ENCODE assay signal across 13 mouse cellular contexts in genomic region chr3:88590246-88590645, GRCm38 (mm10). TPM values are rescaled to one million over a fixed set of nuclear protein-coding genes. Genes with fewer than 3 reads are reported as not detected.
DNase-seq lines count a peak whose midpoint lies in the region; ATAC-seq lines count a peak whose summit lies in the region.
"Had no signal": no experiment of that assay in that cellular context is flagged by ENCODE, and none has a peak within 500 bp of the region (broad histone marks: within the 10 kb centered on the region; RNA-seq: fewer than 3 reads in every experiment).

No protein-coding gene starts in this region.

- peak; percentile 46 for DNase-seq in embryo, embryonic 10 days (ENCODE audit: low spot score)
- DNase-seq in embryo, embryonic 11 days, result no peak
- no peak for DNase-seq in kidney, postnatal 14 days
- peak; percentile 36 for DNase-seq in NIH3T3 (ENCODE audit: low read depth)
- DNase-seq in spleen, postnatal 10 days (ENCODE audit: low spot score in 2 of 2), result no peak
- DNase-seq: cerebellum, postnatal 14 days; gastrocnemius, postnatal 10 days; layer of hippocampus, adult 9-11 months had no signal

- H3K4me2 ChIP-seq in kidney, embryonic 14.5 days (replicated peaks; ENCODE audit: low read depth, low read length), result no peak overlapping the region
- H3K4me2 ChIP-seq in limb, embryonic 12.5 days, result no peak overlapping the region

- no peak overlapping the region for H3K4me3 ChIP-seq in kidney, embryonic 14.5 days (ENCODE audit: low read length)
- no peak overlapping the region for H3K4me3 ChIP-seq in limb, embryonic 12.5 days (replicated peaks)

- ATAC-seq in kidney, embryonic 14.5 days (ENCODE audit: low FRiP score, low TSS enrichment), result peak; percentile 11; the same call in 1 of the 2 replicates
- ATAC-seq in limb, embryonic 12.5 days (ENCODE audit: insufficient number of reproducible peaks, insufficient read depth, low FRiP score, low TSS enrichment, low read depth), result no peak
- ATAC-seq in cerebellum, adult (ENCODE audit: insufficient number of reproducible peaks, low FRiP score, low TSS enrichment), result no peak
- ATAC-seq: intestine, postnatal 0 days had no signal

- H3K4me1 ChIP-seq in kidney, embryonic 14.5 days (ENCODE audit: control insufficient read depth, insufficient read depth, low read length), result peaks cover 13% of the 10 kb centered on the region
- H3K4me1 ChIP-seq in limb, embryonic 12.5 days (replicated peaks), result peaks cover 13% of the 10 kb centered on the region

- 15% methylated on average over 5 of the region's 5 CpGs for WGBS in kidney, embryonic 14.5 days
- WGBS in limb, embryonic 12.5 days, result 32% methylated on average over 5 of the region's 5 CpGs

- H3K27ac ChIP-seq in kidney, embryonic 14.5 days (ENCODE audit: low read depth, low read length), result peak overlapping the region; percentile 20; the same call in 1 of the 2 replicates
- peak overlapping the region; percentile 78 for H3K27ac ChIP-seq in limb, embryonic 12.5 days

- H3K27me3 ChIP-seq in kidney, embryonic 14.5 days (ENCODE audit: control insufficient read depth, insufficient read depth, low read length), result no peaks in the 10 kb centered on the region
- no peaks in the 10 kb centered on the region for H3K27me3 ChIP-seq in limb, embryonic 12.5 days

- no peak overlapping the region for H3K9ac ChIP-seq in kidney, embryonic 14.5 days (ENCODE audit: low read depth, low read length)
- H3K9ac ChIP-seq in limb, embryonic 12.5 days (replicated peaks), result no peak overlapping the region; the same call in 1 of the 2 replicates

- peaks cover 33% of the 10 kb centered on the region for H3K36me3 ChIP-seq in kidney, embryonic 14.5 days (ENCODE audit: control insufficient read depth, insufficient read depth, low read length)
- peaks cover 38% of the 10 kb centered on the region for H3K36me3 ChIP-seq in limb, embryonic 12.5 days

- no peaks in the 10 kb centered on the region for H3K9me3 ChIP-seq in kidney, embryonic 14.5 days (ENCODE audit: control insufficient read depth, low read length)
- H3K9me3 ChIP-seq in limb, embryonic 12.5 days, result no peaks in the 10 kb centered on the region

RNA-seq across cellular contexts. Expression of gene Ssr2, which starts 14.6 kb away (rescaled TPM):
- 260 and 303 TPM in 2 replicates for polyA plus RNA-seq in kidney, embryonic 14.5 days (2014; fragmentation: Nextera tagmentation; extraction: Ambion mirVana)
- polyA plus RNA-seq in limb, embryonic 12.5 days (2016; fragmentation: Nextera tagmentation; extraction: Ambion mirVana), result 184 and 190 TPM in 2 replicates

RNA-seq across cellular contexts. Expression of gene Arhgef2, which starts 15.5 kb away (rescaled TPM):
- 110 and 127 TPM in 2 replicates for polyA plus RNA-seq in kidney, embryonic 14.5 days (2014; fragmentation: Nextera tagmentation; extraction: Ambion mirVana)
- polyA plus RNA-seq in limb, embryonic 12.5 days (2016; fragmentation: Nextera tagmentation; extraction: Ambion mirVana), result 122 and 123 TPM in 2 replicates

RNA-seq across cellular contexts. Expression of gene Ubqln4, which starts 36.7 kb away (rescaled TPM):
- polyA plus RNA-seq in kidney, embryonic 14.5 days (2014; fragmentation: Nextera tagmentation; extraction: Ambion mirVana), result 51.4 and 73.4 TPM in 2 replicates
- polyA plus RNA-seq in limb, embryonic 12.5 days (2016; fragmentation: Nextera tagmentation; extraction: Ambion mirVana), result 62.6 and 67.0 TPM in 2 replicates

RNA-seq across cellular contexts. Expression of gene Lamtor2, which starts 37.4 kb away (rescaled TPM):
- 81.7 and 165 TPM in 2 replicates for polyA plus RNA-seq in kidney, embryonic 14.5 days (2014; fragmentation: Nextera tagmentation; extraction: Ambion mirVana)
- polyA plus RNA-seq in limb, embryonic 12.5 days (2016; fragmentation: Nextera tagmentation; extraction: Ambion mirVana), result 134 and 139 TPM in 2 replicates

RNA-seq across cellular contexts. Expression of gene Rab25, which starts 42.1 kb away (rescaled TPM):
- 14.2 and 16.7 TPM in 2 replicates for polyA plus RNA-seq in kidney, embryonic 14.5 days (2014; fragmentation: Nextera tagmentation; extraction: Ambion mirVana)
- polyA plus RNA-seq in limb, embryonic 12.5 days (2016; fragmentation: Nextera tagmentation; extraction: Ambion mirVana), result 2.6 and 3.5 TPM in 2 replicates
- polyA plus RNA-seq: heart, postnatal 0 days had no signal

Comparison
In these comparisons a context has a peak if more than half of its experiments do, and no peak if none do; other contexts are left out.
1. DNase-seq: peak in embryo, embryonic 10 days (single experiment) and NIH3T3 (single experiment); none in embryo, embryonic 11 days (single experiment), kidney, postnatal 14 days (single experiment) and spleen, postnatal 10 days (0 of 2).